Mouse (Mus musculus): ENCODE results near the gene Snn. TPM values are rescaled to one million over a fixed set of nuclear protein-coding genes. Genes with fewer than 3 reads are reported as not detected.

Gene Snn
- polyA plus RNA-seq, 1 experiment from 2014 or later = 17.0 TPM

GRCm38 (mm10) chr16:11084181-11084580 lies 23.4 kb downstream of the Snn start:
- Histone ChIP-seq H3K27ac (ENCODE audit: low read depth, low read length) (no peak overlapping the region), H3K4me1 (replicated peaks; ENCODE audit: control insufficient read depth, insufficient read depth, low read length) (no peaks in the 10 kb centered on the region), H3K4me2 (no peak overlapping the region), H3K9ac (ENCODE audit: low read depth, low read length) (no peak overlapping the region), H3K4me3 (ENCODE audit: low read depth, low read length) (no peak overlapping the region), H3K9me3 (ENCODE audit: control insufficient read depth, low read length) (no peaks in the 10 kb centered on the region), H3K27me3 (replicated peaks; ENCODE audit: control insufficient read depth, insufficient read depth, low read length) (no peaks in the 10 kb centered on the region), H3K36me3 (ENCODE audit: control insufficient read depth, insufficient read depth, low read length) (peaks cover 37% of the 10 kb centered on the region)
- no peak for ATAC-seq (replicated peaks; ENCODE audit: low FRiP score)
- 86% methylated on average over 8 of the region's 8 CpGs for WGBS
- DNase-seq (ENCODE audit: low spot score) = no peak

GRCm38 (mm10) chr16:11086299-11086698 lies 25.6 kb downstream of the Snn start:
- ATAC-seq (replicated peaks; ENCODE audit: low FRiP score) = no peak
- H3K27ac ChIP-seq (ENCODE audit: low read depth, low read length) = no peak overlapping the region
- no peaks in the 10 kb centered on the region for H3K27me3 ChIP-seq (replicated peaks; ENCODE audit: control insufficient read depth, insufficient read depth, low read length)
- H3K9me3 ChIP-seq (ENCODE audit: control insufficient read depth, low read length) = no peaks in the 10 kb centered on the region
- H3K4me1 ChIP-seq (replicated peaks; ENCODE audit: control insufficient read depth, insufficient read depth, low read length) = no peaks in the 10 kb centered on the region
- DNase-seq (ENCODE audit: low spot score) = no peak
- no peak overlapping the region for H3K9ac ChIP-seq (ENCODE audit: low read depth, low read length)
- H3K4me2 ChIP-seq = no peak overlapping the region
- no peak overlapping the region for H3K4me3 ChIP-seq (ENCODE audit: low read depth, low read length)
- peaks cover 34% of the 10 kb centered on the region for H3K36me3 ChIP-seq (ENCODE audit: control insufficient read depth, insufficient read depth, low read length)
- 93% methylated on average over 3 of the region's 3 CpGs for WGBS

- no peak for ATAC-seq (replicated peaks; ENCODE audit: low FRiP score)
- H3K4me3 ChIP-seq (ENCODE audit: low read depth, low read length) = no peak overlapping the region
These were observed 26.3 kb downstream of the Snn start for GRCm38 (mm10) chr16:11086856-11087588.

GRCm38 (mm10) chr16:11090836-11091570 lies 30.3 kb downstream of the Snn start:
- DNase-seq (ENCODE audit: low spot score) (no peak), ATAC-seq (replicated peaks; ENCODE audit: low FRiP score) (no peak)
- H3K36me3 ChIP-seq (ENCODE audit: control insufficient read depth, insufficient read depth, low read length) = peaks cover 20% of the 10 kb centered on the region
- no peaks in the 10 kb centered on the region for H3K27me3 ChIP-seq (replicated peaks; ENCODE audit: control insufficient read depth, insufficient read depth, low read length)
- H3K9me3 ChIP-seq (ENCODE audit: control insufficient read depth, low read length) = no peaks in the 10 kb centered on the region
- H3K4me2 ChIP-seq = no peak overlapping the region
- WGBS = 86% methylated on average over 10 of the region's 10 CpGs
- H3K4me3 ChIP-seq (ENCODE audit: low read depth, low read length) = no peak overlapping the region
- H3K9ac ChIP-seq (ENCODE audit: low read depth, low read length) = no peak overlapping the region
- H3K27ac ChIP-seq (ENCODE audit: low read depth, low read length) = no peak overlapping the region
- 0 out of 2 replicates have a peak, but pooled peaks cover 5% of the 10 kb centered on the region for H3K4me1 ChIP-seq (replicated peaks; ENCODE audit: control insufficient read depth, insufficient read depth, low read length)

More at GRCm38 (mm10) chr16:11086856-11087588, 26.3 kb downstream of the Snn start:
- Histone ChIP-seq H3K27me3 (replicated peaks; ENCODE audit: control insufficient read depth, insufficient read depth, low read length) (no peaks in the 10 kb centered on the region), H3K9me3 (ENCODE audit: control insufficient read depth, low read length) (no peaks in the 10 kb centered on the region), H3K4me1 (replicated peaks; ENCODE audit: control insufficient read depth, insufficient read depth, low read length) (no peaks in the 10 kb centered on the region), H3K9ac (ENCODE audit: low read depth, low read length) (no peak overlapping the region), H3K4me2 (no peak overlapping the region), H3K27ac (ENCODE audit: low read depth, low read length) (no peak overlapping the region), H3K36me3 (ENCODE audit: control insufficient read depth, insufficient read depth, low read length) (peaks cover 32% of the 10 kb centered on the region)
- DNase-seq (ENCODE audit: low spot score) = no peak
- 82% methylated on average over 5 of the region's 5 CpGs for WGBS

GRCm38 (mm10) chr16:11092061-11092460 lies 31.3 kb downstream of the Snn start:
- Histone ChIP-seq H3K27ac (ENCODE audit: low read depth, low read length) (no peak overlapping the region), H3K4me3 (ENCODE audit: low read depth, low read length) (no peak overlapping the region), H3K27me3 (replicated peaks; ENCODE audit: control insufficient read depth, insufficient read depth, low read length) (no peaks in the 10 kb centered on the region), H3K36me3 (ENCODE audit: control insufficient read depth, insufficient read depth, low read length) (peaks cover 19% of the 10 kb centered on the region), H3K9me3 (ENCODE audit: control insufficient read depth, low read length) (no peaks in the 10 kb centered on the region), H3K4me1 (replicated peaks; ENCODE audit: control insufficient read depth, insufficient read depth, low read length) (0 out of 2 replicates have a peak, but pooled peaks cover 5% of the 10 kb centered on the region), H3K9ac (ENCODE audit: low read depth, low read length) (no peak overlapping the region), H3K4me2 (no peak overlapping the region)
- DNase-seq (ENCODE audit: low spot score) = no peak
- WGBS = 82% methylated on average over 4 of the region's 4 CpGs
- ATAC-seq (replicated peaks; ENCODE audit: low FRiP score) = no peak

GRCm38 (mm10) chr16:11092523-11092922 lies 31.8 kb downstream of the Snn start:
- Histone ChIP-seq H3K36me3 (ENCODE audit: control insufficient read depth, insufficient read depth, low read length) (peaks cover 17% of the 10 kb centered on the region), H3K9ac (ENCODE audit: low read depth, low read length) (no peak overlapping the region), H3K27ac (ENCODE audit: low read depth, low read length) (no peak overlapping the region)

GRCm38 (mm10) chr16:11093717-11094386 lies 33.1 kb downstream of the Snn start:
- Histone ChIP-seq H3K27me3 (replicated peaks; ENCODE audit: control insufficient read depth, insufficient read depth, low read length) (no peaks in the 10 kb centered on the region), H3K9ac (ENCODE audit: low read depth, low read length) (no peak overlapping the region), H3K4me2 (no peak overlapping the region), H3K4me1 (replicated peaks; ENCODE audit: control insufficient read depth, insufficient read depth, low read length) (0 out of 2 replicates have a peak, but pooled peaks cover 5% of the 10 kb centered on the region), H3K9me3 (ENCODE audit: control insufficient read depth, low read length) (no peaks in the 10 kb centered on the region), H3K27ac (ENCODE audit: low read depth, low read length) (no peak overlapping the region), H3K36me3 (ENCODE audit: control insufficient read depth, insufficient read depth, low read length) (peaks cover 9% of the 10 kb centered on the region), H3K4me3 (ENCODE audit: low read depth, low read length) (no peak overlapping the region)
- ATAC-seq (replicated peaks; ENCODE audit: low FRiP score) (peak; percentile 67), DNase-seq (ENCODE audit: low spot score) (no peak)
- WGBS = 82% methylated on average over 13 of the region's 13 CpGs

More at GRCm38 (mm10) chr16:11092523-11092922, 31.8 kb downstream of the Snn start:
- H3K4me2 ChIP-seq = no peak overlapping the region
- no peak for ATAC-seq (replicated peaks; ENCODE audit: low FRiP score)
- H3K27me3 ChIP-seq (replicated peaks; ENCODE audit: control insufficient read depth, insufficient read depth, low read length) = no peaks in the 10 kb centered on the region
- DNase-seq (ENCODE audit: low spot score) = no peak
- no peak overlapping the region for H3K4me3 ChIP-seq (ENCODE audit: low read depth, low read length)
- 67% methylated on average over 3 of the region's 3 CpGs for WGBS
- H3K4me1 ChIP-seq (replicated peaks; ENCODE audit: control insufficient read depth, insufficient read depth, low read length) = 0 out of 2 replicates have a peak, but pooled peaks cover 5% of the 10 kb centered on the region
- no peaks in the 10 kb centered on the region for H3K9me3 ChIP-seq (ENCODE audit: control insufficient read depth, low read length)

GRCm38 (mm10) chr16:11097301-11097700 lies 36.6 kb downstream of the Snn start:
- no peak for ATAC-seq (replicated peaks; ENCODE audit: low FRiP score)
- H3K27me3 ChIP-seq (replicated peaks; ENCODE audit: control insufficient read depth, insufficient read depth, low read length) = no peaks in the 10 kb centered on the region
- no peaks in the 10 kb centered on the region for H3K9me3 ChIP-seq (ENCODE audit: control insufficient read depth, low read length)
- 0 out of 2 replicates have a peak, but pooled peaks cover 3% of the 10 kb centered on the region for H3K36me3 ChIP-seq (ENCODE audit: control insufficient read depth, insufficient read depth, low read length)
- no peak for DNase-seq (ENCODE audit: low spot score)
- WGBS = 89% methylated on average over 3 of the region's 3 CpGs
- 0 out of 2 replicates have a peak, but pooled peaks cover 5% of the 10 kb centered on the region for H3K4me1 ChIP-seq (replicated peaks; ENCODE audit: control insufficient read depth, insufficient read depth, low read length)
- no peak overlapping the region for H3K9ac ChIP-seq (ENCODE audit: low read depth, low read length)
- no peak overlapping the region for H3K27ac ChIP-seq (ENCODE audit: low read depth, low read length)
- H3K4me2 ChIP-seq = no peak overlapping the region
- no peak overlapping the region for H3K4me3 ChIP-seq (ENCODE audit: low read depth, low read length)
